Mouse (Mus musculus) G1E (cell line): ENCODE measurements around the gene Rabl2. TPM values are rescaled to one million over a fixed set of nuclear protein-coding genes. Genes with fewer than 3 reads are reported as not detected.

Experiments
- ATAC-seq: 2 replicates; pipeline ENCODE4 v1.8.0; 2016; ENCODE audit warnings: mild to moderate bottlenecking; ENCODE audit not compliant: insufficient number of reproducible peaks, poor library complexity, low FRiP score, severe bottlenecking; ENCODE audit errors: extremely low read depth
- DNase-seq: peaks from one replicate; pipeline ENCODE4 v3.0.0; 2012; ENCODE audit warnings: low spot score
- H3K27me3 ChIP-seq: 2 replicates; pipeline ENCODE4 v1.6.1; 2012; ENCODE audit warnings: mild to moderate bottlenecking, low read length, inconsistent platforms; ENCODE audit not compliant: insufficient read depth
- H3K36me3 ChIP-seq: replicated peaks from 2 replicates; pipeline ENCODE3; 2012; ENCODE audit warnings: mild to moderate bottlenecking, inconsistent platforms
- H3K4me1 ChIP-seq: 2 replicates; pipeline ENCODE4 v1.6.1; 2012; ENCODE audit warnings: low read depth, low read length, inconsistent platforms, mixed read lengths; ENCODE audit not compliant: insufficient read depth
- H3K4me3 ChIP-seq: 2 replicates; pipeline ENCODE4 v1.5.1; 2012; ENCODE audit warnings: low read depth, mild to moderate bottlenecking, inconsistent platforms, low read length, moderate library complexity, mixed read lengths
- H3K9me3 ChIP-seq: replicated peaks from 2 replicates; pipeline ENCODE4 v1.6.1; 2012; ENCODE audit warnings: inconsistent platforms
- CTCF ChIP-seq: IDR thresholded peaks from 2 replicates; pipeline ENCODE4 v1.5.1; 2012; ENCODE audit warnings: low read depth, low read length, inconsistent platforms, mixed read lengths
- GATA1 ChIP-seq: IDR thresholded peaks from 2 replicates; pipeline ENCODE4 v1.6.1; 2012; ENCODE audit warnings: borderline replicate concordance, low read length, inconsistent platforms, mixed read lengths
- GATA2 ChIP-seq: IDR thresholded peaks from 2 replicates; pipeline ENCODE4 v1.6.1; 2012; ENCODE audit warnings: low read depth, low read length, inconsistent platforms, borderline replicate concordance
- POLR2AphosphoS5 ChIP-seq: IDR thresholded peaks from 2 replicates; pipeline ENCODE4 v1.6.1; 2012; ENCODE audit warnings: low read depth, low read length, inconsistent platforms; ENCODE audit not compliant: insufficient replicate concordance
- TAL1 ChIP-seq: conservative IDR thresholded peaks from 2 replicates; pipeline ENCODE4 v1.6.1; 2012; ENCODE audit warnings: low read depth, low read length, inconsistent platforms, mixed read lengths
- polyA plus RNA-seq: library from polyadenylated mRNA; stranded (reverse); fragments of >175 nt; gene quantifications from 2 replicates; pipeline ENCODE4 v1.2.3, GENCODE M21; 2012
- total RNA-seq, 2 experiments: library from RNA; stranded (forward) in 1 of 2; stranded (reverse) in 1 of 2; fragments of 200-1000 nt in 1 of 2; fragments of >200 nt in 1 of 2; fragmentation: Nextera tagmentation in 1 of 2; gene quantifications; 2 replicates each; pipeline ENCODE4 v1.2.3; 2014 to 2017

Gene Rabl2
- total RNA-seq (2014; fragmentation: Nextera tagmentation), result 11.8 and 12.7 TPM in 2 replicates
- total RNA-seq (2017), result 5.3 and 5.5 TPM in 2 replicates
- 8.1 and 9.7 TPM in 2 replicates for polyA plus RNA-seq

DNA sequence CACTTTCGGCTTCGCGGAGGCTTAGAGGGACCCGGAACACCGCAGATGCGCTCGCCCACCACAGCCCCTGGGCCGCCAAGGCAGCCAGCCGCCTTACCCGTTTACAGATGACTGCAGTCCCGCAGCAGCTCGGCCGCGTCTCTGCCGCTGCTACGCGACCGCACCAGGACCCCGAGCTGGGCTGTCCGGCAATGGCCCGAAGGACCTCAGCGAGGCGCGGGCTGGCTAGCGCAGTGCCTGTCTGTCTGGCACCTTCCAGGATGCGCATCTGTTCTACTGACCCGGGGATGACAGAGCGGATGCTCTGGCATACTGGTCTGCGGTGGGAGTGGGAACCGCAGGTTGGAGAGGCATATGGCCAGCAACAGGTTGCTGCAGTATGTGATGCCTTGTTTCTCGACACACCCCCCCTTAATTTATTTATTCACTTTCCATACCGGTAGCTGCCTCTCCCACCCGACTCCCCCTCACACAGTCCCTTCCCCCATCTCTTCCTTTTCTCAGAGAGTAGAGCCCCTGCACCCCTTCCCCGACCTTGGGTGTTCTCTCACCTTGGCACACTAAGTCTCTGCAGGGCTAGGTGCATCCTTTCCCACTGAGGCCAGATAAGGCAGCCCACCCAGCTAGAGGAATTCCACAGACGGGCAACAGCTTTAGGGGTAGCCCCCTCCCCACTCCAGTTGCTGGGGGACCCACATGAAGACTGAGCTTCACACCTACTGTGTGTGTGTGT, at the start of gene Rabl2:
Rabl2 (minus strand) TSS at position 201 of the 733 bp plus-strand sequence.
- TF ChIP-seq GATA2 (no peak), GATA1 (no peak), TAL1 (no peak), POLR2AphosphoS5 (no peak), CTCF (no peak)
- H3K4me3 ChIP-seq, result peak within 1 kb of the TSS; percentile 87
- ATAC-seq (peak; percentile 96), DNase-seq (peak; percentile 77)
- H3K27me3 ChIP-seq, result peaks cover 4% of the 10 kb centered on the region; the same call in 1 of the 2 replicates
- peaks cover 15% of the 10 kb centered on the region for H3K4me1 ChIP-seq
- no peaks in the 10 kb centered on the region for H3K9me3 ChIP-seq
- peaks cover 18% of the 10 kb centered on the region for H3K36me3 ChIP-seq

DNA sequence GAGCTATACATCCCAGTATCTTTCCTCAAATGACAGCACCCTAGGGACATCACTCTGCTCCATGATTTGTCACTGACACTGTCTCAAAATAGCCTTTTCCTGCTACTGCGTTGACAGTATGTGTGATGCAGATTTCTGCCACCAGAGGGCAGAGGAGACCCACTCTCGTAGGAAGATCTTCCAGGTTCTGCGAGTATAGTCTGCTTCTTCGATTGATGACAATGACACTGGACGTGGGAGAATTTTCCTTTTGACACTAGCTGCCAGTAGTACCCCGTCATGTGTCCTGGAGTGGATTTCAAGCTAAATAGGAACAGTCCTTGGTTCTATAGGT, 31.9 kb upstream of the Rabl2 start:
- TF ChIP-seq POLR2AphosphoS5 (no peak), TAL1 (no peak), GATA2 (no peak), CTCF (peak; percentile 82), GATA1 (no peak)
- peak; percentile 63 for ATAC-seq

DNA sequence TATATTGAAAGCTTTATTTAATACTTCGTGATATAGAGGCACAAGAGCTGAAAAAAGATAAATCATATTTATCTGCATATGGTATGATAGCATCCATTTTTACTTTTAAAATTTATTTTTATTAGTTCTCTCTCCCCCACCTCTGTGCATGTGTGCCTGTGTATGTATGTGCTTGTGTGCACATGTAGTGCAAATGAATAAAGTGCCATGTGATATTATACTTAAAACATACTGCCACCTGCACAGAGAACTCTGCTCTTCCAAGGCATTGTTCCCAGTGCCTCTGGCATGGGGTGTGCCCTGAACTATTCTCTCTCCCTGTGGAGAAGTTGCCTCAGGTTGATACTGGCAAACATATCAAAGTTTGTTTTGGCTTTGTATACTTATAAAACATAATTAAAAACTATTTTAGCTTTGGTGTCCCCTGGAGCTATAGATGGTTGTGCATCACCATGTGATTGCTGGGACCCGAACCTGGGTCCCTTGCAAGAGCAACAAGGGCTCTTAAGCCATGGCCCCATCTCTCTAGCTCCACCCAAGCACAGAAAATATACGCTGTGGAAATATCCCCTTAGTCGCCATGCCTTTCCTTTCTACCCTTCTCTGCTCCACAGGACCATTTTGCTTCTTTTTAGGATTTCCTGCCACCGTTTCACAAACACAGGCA, 31.4 kb upstream of the Rabl2 start:
- Histone ChIP-seq H3K4me3 (no peak overlapping the region), H3K27me3 (no peaks in the 10 kb centered on the region), H3K36me3 (no peaks in the 10 kb centered on the region), H3K9me3 (no peaks in the 10 kb centered on the region), H3K4me1 (no peaks in the 10 kb centered on the region)
- DNase-seq, result no peak
- TF ChIP-seq CTCF, result no peak
- no peak for TF ChIP-seq GATA2
- no peak for TF ChIP-seq POLR2AphosphoS5
- TF ChIP-seq TAL1, result no peak
- no peak for TF ChIP-seq GATA1
- ATAC-seq, result no peak

More for the DNA sequence above, 31.9 kb upstream of the Rabl2 start:
- no peaks in the 10 kb centered on the region for H3K36me3 ChIP-seq
- no peak overlapping the region for H3K4me3 ChIP-seq
- H3K27me3 ChIP-seq, result no peaks in the 10 kb centered on the region
- DNase-seq, result peak; percentile 33
- no peaks in the 10 kb centered on the region for H3K4me1 ChIP-seq
- no peaks in the 10 kb centered on the region for H3K9me3 ChIP-seq

DNA sequence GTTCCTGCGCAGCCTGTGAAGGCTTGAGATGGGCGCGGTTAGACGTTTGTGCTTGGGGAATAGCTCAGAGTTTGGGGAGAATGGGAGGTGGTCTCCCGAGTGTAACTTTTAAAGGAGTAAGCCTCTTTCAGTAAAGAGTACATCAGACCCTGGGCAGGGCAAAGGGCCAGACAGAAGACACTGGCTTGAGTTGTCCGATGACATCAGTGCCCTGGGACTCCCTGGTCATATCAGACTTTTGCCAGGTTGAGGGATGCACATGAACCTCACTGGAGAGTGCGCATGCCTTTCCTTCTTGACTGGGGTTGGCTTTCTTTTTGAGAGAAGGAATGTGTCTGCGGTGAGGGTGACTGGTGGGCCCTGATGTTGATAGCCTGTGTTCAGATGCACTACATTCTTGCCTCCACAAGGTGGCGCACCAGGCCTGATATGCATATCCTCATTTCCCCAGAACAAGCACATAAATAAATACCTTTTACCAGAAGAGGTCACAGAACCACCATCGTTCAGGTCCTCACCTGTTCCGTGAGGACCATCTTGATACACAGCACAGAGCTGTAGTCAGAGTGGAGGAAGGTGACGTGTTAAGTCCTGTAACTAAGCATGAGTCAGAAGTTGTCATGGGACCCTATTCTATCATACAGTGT, 30.7 kb upstream of the Rabl2 start:
- Histone ChIP-seq H3K9me3 (no peaks in the 10 kb centered on the region), H3K36me3 (no peaks in the 10 kb centered on the region), H3K27me3 (no peaks in the 10 kb centered on the region), H3K4me3 (no peak overlapping the region), H3K4me1 (no peaks in the 10 kb centered on the region)
- DNase-seq, result peak; percentile 2
- TF ChIP-seq POLR2AphosphoS5 (no peak), CTCF (peak; percentile 66), TAL1 (no peak)
- ATAC-seq, result no peak

DNA sequence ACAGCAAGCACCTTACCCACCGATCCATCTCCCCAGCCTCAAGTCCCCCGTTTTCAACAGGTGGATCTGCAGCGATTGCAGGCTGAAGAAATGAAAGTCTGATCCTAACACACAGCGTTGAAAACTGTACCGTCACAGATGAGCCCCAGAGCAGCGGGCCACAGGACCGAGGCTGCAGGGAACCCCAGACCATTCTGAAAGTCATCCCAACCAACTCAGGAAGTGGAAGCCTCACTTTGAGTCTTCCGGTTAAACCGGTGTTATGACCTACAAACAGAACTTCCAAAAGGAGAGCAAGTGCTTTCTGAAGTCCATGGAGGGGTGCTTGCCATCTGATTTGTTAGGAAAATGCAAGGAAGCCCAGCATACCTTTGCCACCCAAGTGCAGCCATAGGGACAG, 16.2 kb upstream of the Rabl2 start:
- ATAC-seq (no peak), DNase-seq (no peak)
- Histone ChIP-seq H3K4me1 (no peaks in the 10 kb centered on the region), H3K4me3 (no peak overlapping the region), H3K27me3 (no peaks in the 10 kb centered on the region), H3K9me3 (no peaks in the 10 kb centered on the region), H3K36me3 (no peaks in the 10 kb centered on the region)
- TF ChIP-seq TAL1 (no peak), POLR2AphosphoS5 (no peak), GATA2 (no peak), GATA1 (no peak), CTCF (no peak)

DNA sequence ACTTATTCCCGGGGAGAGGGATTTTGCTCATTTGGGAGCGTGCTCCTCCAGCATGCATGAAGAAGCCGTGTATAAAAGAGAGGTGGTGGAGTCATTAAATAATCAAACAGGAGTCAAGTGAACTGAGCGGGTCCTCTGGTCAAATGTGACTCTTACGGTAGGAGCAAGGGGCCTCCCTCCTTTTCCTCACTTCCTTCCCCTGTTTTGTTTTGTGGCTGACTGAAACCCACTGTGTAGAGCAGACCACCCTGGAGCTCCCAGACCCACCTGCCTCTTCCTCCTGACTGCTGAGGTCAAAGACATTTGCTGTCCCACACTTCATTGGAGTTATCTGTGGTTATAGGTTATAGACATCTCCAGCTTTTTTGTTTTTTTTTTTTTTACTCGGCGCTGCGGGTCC, 15.8 kb upstream of the Rabl2 start:
- ATAC-seq, result no peak
- Histone ChIP-seq H3K4me1 (no peaks in the 10 kb centered on the region), H3K4me3 (no peak overlapping the region), H3K36me3 (no peaks in the 10 kb centered on the region), H3K27me3 (no peaks in the 10 kb centered on the region), H3K9me3 (no peaks in the 10 kb centered on the region)
- TF ChIP-seq TAL1 (no peak), GATA1 (no peak), GATA2 (no peak), CTCF (no peak), POLR2AphosphoS5 (no peak)
- DNase-seq, result no peak
